Mouse (Mus musculus): ENCODE results near the gene Tacr1.

GRCm38 (mm10) chr6:82376144-82376543, 26.0 kb upstream of the Tacr1 start:
- TF ChIP-seq CTCF (IDR thresholded peaks at IDR 0.05; ENCODE audit: extremely low read depth, insufficient read length, insufficient replicate concordance, low read depth, low read length) (no peak), POLR2A (IDR thresholded peaks at IDR 0.05; ENCODE audit: low read depth, low read length) (no peak)
